ENCODE assay signal across 20 mouse cellular contexts in genomic region chr4:65807341-65807740, GRCm38 (mm10).
A peak's percentile ranks its signal among the peaks of the same experiment; 100 is the strongest.
DNase-seq lines count a peak whose midpoint lies in the region; ATAC-seq and TF ChIP-seq lines count a peak whose summit lies in the region.
"Had no signal": no experiment of that assay in that cellular context is flagged by ENCODE, and none has a peak within 500 bp of the region (broad histone marks: within the 10 kb centered on the region; RNA-seq: fewer than 3 reads in every experiment).

No protein-coding gene starts in this region.

- H3K4me3 ChIP-seq in midbrain, embryonic 11.5 days (ENCODE audit: low read depth, low read length) = no peak overlapping the region
- H3K4me3 ChIP-seq in midbrain, postnatal 0 days (ENCODE audit: low read depth, low read length) = no peak overlapping the region
- H3K4me3 ChIP-seq in forebrain, embryonic 10.5 days = no peak overlapping the region
- no peak overlapping the region for H3K4me3 ChIP-seq in intestine, embryonic 16.5 days (ENCODE audit: low read length)
- H3K4me3 ChIP-seq: embryonic facial prominence, embryonic 13.5 days; forebrain, embryonic 13.5 days; gastrocnemius, adult 2 months; heart, embryonic 12.5 days; hindbrain, embryonic 10.5 days; hindbrain, embryonic 15.5 days had no signal

- WGBS in midbrain, embryonic 11.5 days = 85% methylated on average over 3 of the region's 3 CpGs
- 86% methylated on average over 3 of the region's 3 CpGs for WGBS in midbrain, postnatal 0 days
- WGBS in forebrain, embryonic 10.5 days = 78% methylated on average over 3 of the region's 3 CpGs
- WGBS in intestine, embryonic 16.5 days = 85% methylated on average over 3 of the region's 3 CpGs

- no peak overlapping the region for H3K27ac ChIP-seq in midbrain, embryonic 11.5 days (ENCODE audit: low read depth, low read length)
- no peak overlapping the region for H3K27ac ChIP-seq in midbrain, postnatal 0 days (ENCODE audit: low read depth, low read length)
- no peak overlapping the region for H3K27ac ChIP-seq in forebrain, embryonic 10.5 days
- H3K27ac ChIP-seq in intestine, embryonic 16.5 days (ENCODE audit: low read length) = no peak overlapping the region
- H3K27ac ChIP-seq: embryonic facial prominence, embryonic 13.5 days; forebrain, embryonic 13.5 days; gastrocnemius, adult 2 months; hindbrain, embryonic 10.5 days; hindbrain, embryonic 15.5 days had no signal

- H3K9ac ChIP-seq in midbrain, embryonic 11.5 days (ENCODE audit: low read length) = no peak overlapping the region
- no peak overlapping the region for H3K9ac ChIP-seq in midbrain, postnatal 0 days (replicated peaks; ENCODE audit: low read length, poor library complexity, severe bottlenecking)
- H3K9ac ChIP-seq in intestine, embryonic 16.5 days (ENCODE audit: low read depth, low read length) = no peak overlapping the region
- H3K9ac ChIP-seq: embryonic facial prominence, embryonic 13.5 days; forebrain, embryonic 13.5 days; forebrain, postnatal 0 days; heart, embryonic 12.5 days; hindbrain, embryonic 15.5 days had no signal

- DNase-seq in adrenal gland, postnatal 10 days = peak; percentile 2
- DNase-seq in adrenal gland, postnatal 25 days = no peak
- peak; percentile 21 for DNase-seq in midbrain, embryonic 11.5 days (ENCODE audit: low spot score, missing footprints)
- no peak for DNase-seq in midbrain, postnatal 0 days (ENCODE audit: low spot score)
- DNase-seq in cerebellum, postnatal 14 days = peak; percentile 61 to 72
- no peak for DNase-seq in forebrain, embryonic 10.5 days (ENCODE audit: extremely low spot score, low spot score)
- DNase-seq: adrenal gland, adult 8-10 months; B cell, adult 2 months; forebrain, postnatal 0 days; gastrocnemius, adult 2 months; gastrocnemius, postnatal 25 days had no signal

- H3K27me3 ChIP-seq in midbrain, embryonic 11.5 days (ENCODE audit: control insufficient read depth, insufficient read depth, low read length) = no peaks in the 10 kb centered on the region
- H3K27me3 ChIP-seq in midbrain, postnatal 0 days (ENCODE audit: insufficient read depth, low read length) = no peaks in the 10 kb centered on the region
- no peaks in the 10 kb centered on the region for H3K27me3 ChIP-seq in forebrain, embryonic 10.5 days (ENCODE audit: poor library complexity, severe bottlenecking)
- no peaks in the 10 kb centered on the region for H3K27me3 ChIP-seq in intestine, embryonic 16.5 days (replicated peaks; ENCODE audit: control insufficient read depth, insufficient read depth, low read length)
- H3K27me3 ChIP-seq: embryonic facial prominence, embryonic 13.5 days; forebrain, embryonic 13.5 days; heart, embryonic 12.5 days; hindbrain, embryonic 15.5 days had no signal

- H3K4me1 ChIP-seq in midbrain, embryonic 11.5 days (ENCODE audit: control insufficient read depth, insufficient read depth, low read length) = no peaks in the 10 kb centered on the region
- H3K4me1 ChIP-seq in midbrain, postnatal 0 days (ENCODE audit: insufficient read depth, low read length) = no peaks in the 10 kb centered on the region
- peaks cover 6% of the 10 kb centered on the region for H3K4me1 ChIP-seq in forebrain, embryonic 10.5 days
- no peaks in the 10 kb centered on the region for H3K4me1 ChIP-seq in intestine, embryonic 16.5 days (ENCODE audit: control insufficient read depth, insufficient read depth, low read length)
- H3K4me1 ChIP-seq: heart, embryonic 12.5 days had no signal

- no peak overlapping the region for H3K4me2 ChIP-seq in midbrain, embryonic 11.5 days
- H3K4me2 ChIP-seq in midbrain, postnatal 0 days (ENCODE audit: low read depth, low read length, poor library complexity, severe bottlenecking) = no peak overlapping the region
- no peak overlapping the region for H3K4me2 ChIP-seq in intestine, embryonic 16.5 days (ENCODE audit: low read depth, low read length)
- H3K4me2 ChIP-seq: embryonic facial prominence, embryonic 13.5 days; forebrain, embryonic 13.5 days; heart, embryonic 12.5 days; hindbrain, embryonic 15.5 days had no signal

- no peak for ATAC-seq in midbrain, embryonic 11.5 days (ENCODE audit: low FRiP score)
- ATAC-seq in midbrain, postnatal 0 days (ENCODE audit: low FRiP score) = no peak
- no peak for ATAC-seq in intestine, embryonic 16.5 days
- ATAC-seq: CD4-positive, CD25-positive, alpha-beta regulatory T cell, adult 4 months; forebrain, embryonic 13.5 days; forebrain, postnatal 0 days; intestine, postnatal 0 days had no signal

- H3K9me3 ChIP-seq in midbrain, embryonic 11.5 days (ENCODE audit: control insufficient read depth, low read length) = no peaks in the 10 kb centered on the region
- no peaks in the 10 kb centered on the region for H3K9me3 ChIP-seq in midbrain, postnatal 0 days (ENCODE audit: low read length)
- no peaks in the 10 kb centered on the region for H3K9me3 ChIP-seq in forebrain, embryonic 10.5 days
- no peaks in the 10 kb centered on the region for H3K9me3 ChIP-seq in intestine, embryonic 16.5 days (ENCODE audit: control insufficient read depth, low read length)
- H3K9me3 ChIP-seq: embryonic facial prominence, embryonic 13.5 days; forebrain, embryonic 13.5 days; heart, embryonic 12.5 days; hindbrain, embryonic 10.5 days; hindbrain, embryonic 15.5 days had no signal

- H3K36me3 ChIP-seq in midbrain, embryonic 11.5 days (ENCODE audit: control insufficient read depth, insufficient read depth, low read length) = no peaks in the 10 kb centered on the region
- H3K36me3 ChIP-seq in midbrain, postnatal 0 days (ENCODE audit: insufficient read depth, low read length) = no peaks in the 10 kb centered on the region
- H3K36me3 ChIP-seq in forebrain, embryonic 10.5 days (replicated peaks) = no peaks in the 10 kb centered on the region
- H3K36me3 ChIP-seq in intestine, embryonic 16.5 days (ENCODE audit: control insufficient read depth, insufficient read depth, low read length) = no peaks in the 10 kb centered on the region
- H3K36me3 ChIP-seq: embryonic facial prominence, embryonic 13.5 days; G1E; heart, embryonic 12.5 days; hindbrain, embryonic 10.5 days; hindbrain, embryonic 15.5 days had no signal

- TF ChIP-seq CTCF in midbrain, postnatal 0 days (IDR thresholded peaks at IDR 0.05) = no peak

Comparison
In these comparisons a context has a peak if more than half of its experiments do, and no peak if none do; other contexts are left out.
1. DNase-seq: peak in adrenal gland, postnatal 10 days (single experiment), midbrain, embryonic 11.5 days (single experiment) and cerebellum, postnatal 14 days (2 of 2); none in adrenal gland, postnatal 25 days (single experiment), midbrain, postnatal 0 days (single experiment) and forebrain, embryonic 10.5 days (single experiment).